Mouse (Mus musculus) hindbrain, embryonic 15.5 days (tissue): ENCODE measurements around the gene Lcp2. TPM values are rescaled to one million over a fixed set of nuclear protein-coding genes. Genes with fewer than 3 reads are reported as not detected.

Experiments
- polyA plus RNA-seq: library from polyadenylated mRNA; unstranded; fragments of >200 nt; fragmentation: Nextera tagmentation; extraction: Ambion mirVana; gene quantifications from 2 replicates; pipeline ENCODE4 v1.2.1, GENCODE M21; 2015

Gene Lcp2
- polyA plus RNA-seq, 1 experiment from 2014 or later, result 1.7 TPM

Other genes with a start within 250 kb of the Lcp2 start
- 0.25 and 0.28 TPM in 2 replicates for gene Kcnmb1, start 83.9 kb upstream of the Lcp2 start, polyA plus RNA-seq
- gene Kcnip1, start 53.8 kb upstream of the Lcp2 start, polyA plus RNA-seq, result 107 and 130 TPM in 2 replicates
- gene 4930469K13Rik, start 51.6 kb downstream of the Lcp2 start, polyA plus RNA-seq, result 4.5 and 8.5 TPM in 2 replicates
- gene Foxi1, start 161.2 kb downstream of the Lcp2 start, polyA plus RNA-seq, result not detected in 2 replicates